ENCODE assay signal across 20 mouse cellular contexts in genomic region chr1:157964461-157964860, GRCm38 (mm10).
"Had no signal": no experiment of that assay in that cellular context is flagged by ENCODE, and none has a peak within 500 bp of the region (broad histone marks: within the 10 kb centered on the region; RNA-seq: fewer than 3 reads in every experiment).

No protein-coding gene starts in this region.

- DNase-seq: lung, adult 2 months; lung, postnatal 14 days; lung, postnatal 4 days; midbrain, embryonic 14.5 days; retina, postnatal 1 day; right cerebral cortex, adult 18-20 months; right cerebral cortex, postnatal 25 days; right cerebral cortex, postnatal 4 days; spleen, adult 18-20 months; thymus, adult 18-20 months; thymus, postnatal 14 days; thymus, postnatal 36 days had no signal

- H3K9me3 ChIP-seq: lung, embryonic 15.5 days; midbrain, embryonic 10.5 days; midbrain, embryonic 12.5 days; neural tube, embryonic 13.5 days; neural tube, embryonic 15.5 days had no signal

- H3K36me3 ChIP-seq: lung, embryonic 15.5 days; midbrain, embryonic 10.5 days; midbrain, embryonic 12.5 days; neural tube, embryonic 13.5 days; neural tube, embryonic 15.5 days had no signal

- H3K4me3 ChIP-seq: lung, embryonic 15.5 days; midbrain, embryonic 10.5 days; midbrain, embryonic 12.5 days; myocyte; neural tube, embryonic 13.5 days; neural tube, embryonic 15.5 days had no signal

- H3K4me2 ChIP-seq: lung, embryonic 15.5 days; midbrain, embryonic 12.5 days; neural tube, embryonic 13.5 days; neural tube, embryonic 15.5 days had no signal

- H3K27me3 ChIP-seq: lung, embryonic 15.5 days; midbrain, embryonic 12.5 days; neural tube, embryonic 13.5 days; neural tube, embryonic 15.5 days had no signal

- H3K9ac ChIP-seq: lung, embryonic 15.5 days; midbrain, embryonic 12.5 days; neural tube, embryonic 13.5 days; neural tube, embryonic 15.5 days had no signal

- ATAC-seq: lung, postnatal 0 days; midbrain, embryonic 16.5 days had no signal

- H3K27ac ChIP-seq: lung, embryonic 15.5 days; midbrain, embryonic 10.5 days; midbrain, embryonic 12.5 days; neural tube, embryonic 13.5 days; neural tube, embryonic 15.5 days had no signal

- H3K4me1 ChIP-seq: lung, embryonic 15.5 days; midbrain, embryonic 10.5 days; neural tube, embryonic 15.5 days had no signal
